Comparison of ENCODE assay signal across 10 mouse cellular contexts in the genomic region with DNA sequence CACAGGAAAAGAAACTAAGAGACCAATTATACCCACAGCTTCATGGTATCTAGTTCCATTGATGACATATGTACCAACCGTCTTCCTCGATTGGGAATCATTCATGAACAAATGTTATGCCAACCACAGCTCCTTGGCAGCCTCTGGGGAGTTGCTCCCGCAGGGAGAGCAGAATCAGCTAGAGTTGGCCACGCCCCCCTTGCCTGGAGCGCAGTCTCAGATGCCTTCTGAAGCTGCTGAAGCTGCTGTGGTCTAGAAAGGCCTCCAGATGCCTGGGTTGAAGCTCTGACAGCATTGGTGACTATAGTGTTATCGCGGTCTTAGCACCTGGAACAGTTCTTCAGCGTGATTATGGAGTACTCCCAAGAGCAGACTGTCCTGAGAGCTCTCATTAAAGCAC. TPM values are rescaled to one million over a fixed set of nuclear protein-coding genes. Genes with fewer than 3 reads are reported as not detected.
DNase-seq lines count a peak whose midpoint lies in the region; ATAC-seq lines count a peak whose summit lies in the region.
"Had no signal": no experiment of that assay in that cellular context is flagged by ENCODE, and none has a peak within 500 bp of the region (broad histone marks: within the 10 kb centered on the region; RNA-seq: fewer than 3 reads in every experiment).

No protein-coding gene starts in this region.

- peak; percentile 13 for DNase-seq in layer of hippocampus, adult 9-11 months
- DNase-seq in layer of hippocampus, postnatal 36 days, result no peak
- DNase-seq in adrenal gland, postnatal 36 days, result peak; percentile 22 to 35
- peak; percentile 21 to 25 for DNase-seq in spleen, postnatal 14 days (ENCODE audit: low spot score in 2 of 2)
- DNase-seq in heart, postnatal 10 days, result no peak
- DNase-seq: kidney, postnatal 4 days; thymus, adult 2 months had no signal

- intact Hi-C loops in heart, postnatal 10 days (cut with DNase I), result loop anchor here (10.0 kb wide), 2 partner anchors 126 to 634 kb away; no protein-coding TSS in a partner anchor

- ATAC-seq in erythroblast, adult 5-6 weeks (replicated peaks; ENCODE audit: low FRiP score, poor library complexity, severe bottlenecking), result peak; percentile 80
- ATAC-seq in cerebellum, adult (ENCODE audit: insufficient number of reproducible peaks, low FRiP score, low TSS enrichment), result no peak

RNA-seq across cellular contexts. Expression of a gene that starts 5.1 kb away (rescaled TPM):
- total RNA-seq in layer of hippocampus, postnatal 36 days (2021), result 10 to 100 TPM; 25.8 to 27.5 TPM
- total RNA-seq in adrenal gland, postnatal 36 days (2021), result 1 to 10 TPM; 6.8 to 7.5 TPM
- total RNA-seq in erythroblast, adult 5-6 weeks (2015; ENCODE audit: low replicate concordance), result 36.4 and 37.3 TPM in 2 replicates
- 27.1 and 57.4 TPM in 2 replicates for total RNA-seq in erythroblast, adult 5-6 weeks (2017; ENCODE audit: low replicate concordance)
- total RNA-seq in heart, postnatal 10 days (2021), result 1 to 10 TPM; 7.1 to 8.5 TPM

RNA-seq across cellular contexts. Expression of a gene that starts 11.3 kb away (rescaled TPM):
- not detected for total RNA-seq in layer of hippocampus, postnatal 36 days (2021)
- total RNA-seq in adrenal gland, postnatal 36 days (2021), result not detected
- not detected in 2 replicates for total RNA-seq in erythroblast, adult 5-6 weeks (2015; ENCODE audit: low replicate concordance)
- total RNA-seq in erythroblast, adult 5-6 weeks (2017; ENCODE audit: low replicate concordance), result not detected in 2 replicates
- not detected for total RNA-seq in heart, postnatal 10 days (2021)
- total RNA-seq: left cerebral cortex, postnatal 36 days had no signal

Comparison
In these comparisons a context has a peak if more than half of its experiments do, and no peak if none do; other contexts are left out.
1. DNase-seq: peak in layer of hippocampus, adult 9-11 months (single experiment), adrenal gland, postnatal 36 days (2 of 2) and spleen, postnatal 14 days (2 of 2); none in layer of hippocampus, postnatal 36 days (0 of 2) and heart, postnatal 10 days (0 of 2).